Mouse (Mus musculus) thymus, adult 18-20 months (tissue): ENCODE data around the gene H2-M5.
A peak's percentile ranks its signal among the peaks of the same experiment; 100 is the strongest.
"Not testable (repeated sequence)": the region's sequence is repeated elsewhere in the genome, so short reads cannot be mapped to it uniquely, and the experiment has no call there.

Experiments used
- DNase-seq, 2 experiments: peaks; one replicate each; pipeline ENCODE4 v3.0.0; 2022; ENCODE audit warnings: mixed read lengths in 2 of 2

Gene H2-M5

DNA sequence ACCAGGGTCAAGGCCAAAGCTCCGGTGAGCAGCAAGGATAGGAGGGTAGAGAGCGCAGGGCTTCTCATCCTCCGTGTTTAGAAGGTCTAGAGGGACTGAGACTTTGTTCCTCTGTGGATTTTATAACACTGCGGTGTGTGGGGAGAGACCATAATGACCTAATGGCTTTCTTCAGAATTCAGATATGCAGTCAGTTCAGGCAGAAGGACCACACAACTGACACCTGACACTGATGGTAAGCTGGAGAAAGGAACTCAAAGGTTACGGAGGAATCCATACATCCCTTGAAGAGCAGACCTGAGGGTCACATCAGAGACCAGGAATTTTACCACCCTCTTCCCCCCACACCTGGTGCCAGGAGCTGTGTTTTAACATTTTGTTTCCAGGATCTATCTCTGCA, at the start of gene H2-M5:
H2-M5 (minus strand) TSS at position 101 of the 400 bp plus-strand sequence.
- DNase-seq = no peak

DNA sequence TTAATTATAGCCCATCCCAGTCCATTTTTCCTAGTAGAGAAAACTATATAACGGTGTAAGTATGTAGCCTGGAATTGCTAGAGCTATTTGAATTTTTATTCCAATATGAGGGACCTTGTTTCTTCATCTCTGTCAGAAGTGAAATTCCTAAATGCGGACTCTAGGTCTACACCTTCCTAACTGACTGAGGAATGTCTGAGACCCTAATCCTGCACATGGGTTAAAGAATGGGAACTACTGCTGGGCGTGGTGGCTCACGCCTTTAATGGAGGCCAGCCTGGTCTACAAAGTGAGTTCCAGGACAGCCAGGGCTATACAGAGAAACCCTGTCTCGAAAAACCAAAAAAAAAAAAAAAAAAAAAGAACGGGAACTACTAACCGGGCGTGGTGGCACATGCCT, 39.8 kb upstream of the H2-M5 start:
- DNase-seq = no peak

DNA sequence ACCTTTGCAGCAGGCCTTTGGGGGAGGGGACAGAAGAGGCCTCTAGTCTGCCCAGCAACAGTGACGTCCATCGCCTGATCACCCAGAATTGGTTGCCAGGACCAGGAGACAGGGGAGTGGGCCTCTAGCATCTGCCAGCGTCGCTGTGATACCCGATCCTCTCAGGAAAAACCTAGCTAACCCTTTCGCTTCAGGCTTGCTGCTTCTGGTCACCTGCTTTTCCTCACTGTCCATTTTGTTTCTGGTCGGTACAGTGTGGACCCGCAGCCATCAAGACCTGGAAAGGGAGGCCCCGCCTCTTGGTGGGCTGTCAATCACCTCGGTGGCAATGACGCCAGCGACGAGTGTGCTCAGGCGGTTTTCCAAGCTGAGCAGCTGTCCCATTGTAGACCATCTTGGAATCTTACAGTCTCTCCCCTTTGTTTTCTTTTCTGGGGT, 39.4 kb upstream of the H2-M5 start:
- peak; percentile 50 to 56 for DNase-seq

DNA sequence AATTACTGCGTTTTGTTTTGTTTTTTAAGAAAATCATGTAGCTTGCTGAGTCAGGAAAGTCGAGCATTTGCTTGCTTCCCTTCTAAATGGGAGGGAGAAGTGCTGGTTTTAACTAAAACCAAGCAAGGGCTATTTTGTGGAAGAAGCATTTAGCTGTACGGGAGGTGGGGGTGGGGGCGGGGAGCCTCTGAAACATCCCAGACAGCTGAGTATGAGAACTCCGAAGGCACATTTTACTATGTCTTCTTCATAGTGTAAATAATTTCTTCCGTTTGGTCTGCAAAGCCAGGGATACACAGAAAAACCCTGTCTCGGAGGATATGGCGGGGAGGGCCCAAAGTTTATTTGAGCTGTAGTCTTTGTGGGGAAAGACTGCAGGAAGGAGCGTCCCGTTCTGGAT, 38.9 kb upstream of the H2-M5 start:
- no peak for DNase-seq

DNA sequence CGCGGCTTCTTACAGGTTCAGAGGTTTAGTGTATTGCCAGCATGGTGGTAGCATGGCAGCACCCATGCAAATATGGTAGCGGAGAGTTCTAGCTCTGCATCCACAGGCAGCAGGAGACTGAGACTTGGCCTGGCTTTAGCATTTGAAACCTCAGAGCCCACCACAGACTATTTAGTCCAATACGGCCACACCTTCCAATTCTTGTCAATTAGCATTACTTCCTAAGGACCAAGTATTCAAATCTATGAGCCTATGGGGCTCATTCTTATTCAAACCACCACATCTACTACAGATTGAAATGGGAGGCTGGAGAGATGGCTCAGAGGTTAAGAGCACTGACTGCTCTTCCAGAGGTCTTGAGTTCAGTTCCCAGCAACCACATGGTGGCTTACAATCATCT, 38.1 kb upstream of the H2-M5 start:
- no peak for DNase-seq

DNA sequence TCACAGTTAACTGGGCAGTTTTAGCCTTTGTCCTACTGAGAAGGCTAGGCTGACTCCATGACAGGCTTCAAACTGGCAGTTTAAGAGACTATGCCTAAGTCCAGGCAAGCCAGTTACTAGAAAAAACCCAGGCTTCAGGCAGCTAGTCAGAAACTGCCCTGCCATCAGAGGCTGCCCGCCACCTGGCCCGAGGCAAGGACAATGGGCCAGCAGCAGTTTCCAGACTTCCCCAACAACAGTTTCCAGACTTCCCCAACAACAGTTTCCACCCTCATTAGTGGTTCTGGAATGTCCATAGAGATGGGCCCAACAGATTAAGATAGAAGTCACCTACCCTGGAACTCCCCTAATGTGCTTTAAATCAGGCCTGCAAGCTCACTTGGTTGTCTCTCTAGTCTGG, 37.1 kb upstream of the H2-M5 start:
- no peak for DNase-seq

DNA sequence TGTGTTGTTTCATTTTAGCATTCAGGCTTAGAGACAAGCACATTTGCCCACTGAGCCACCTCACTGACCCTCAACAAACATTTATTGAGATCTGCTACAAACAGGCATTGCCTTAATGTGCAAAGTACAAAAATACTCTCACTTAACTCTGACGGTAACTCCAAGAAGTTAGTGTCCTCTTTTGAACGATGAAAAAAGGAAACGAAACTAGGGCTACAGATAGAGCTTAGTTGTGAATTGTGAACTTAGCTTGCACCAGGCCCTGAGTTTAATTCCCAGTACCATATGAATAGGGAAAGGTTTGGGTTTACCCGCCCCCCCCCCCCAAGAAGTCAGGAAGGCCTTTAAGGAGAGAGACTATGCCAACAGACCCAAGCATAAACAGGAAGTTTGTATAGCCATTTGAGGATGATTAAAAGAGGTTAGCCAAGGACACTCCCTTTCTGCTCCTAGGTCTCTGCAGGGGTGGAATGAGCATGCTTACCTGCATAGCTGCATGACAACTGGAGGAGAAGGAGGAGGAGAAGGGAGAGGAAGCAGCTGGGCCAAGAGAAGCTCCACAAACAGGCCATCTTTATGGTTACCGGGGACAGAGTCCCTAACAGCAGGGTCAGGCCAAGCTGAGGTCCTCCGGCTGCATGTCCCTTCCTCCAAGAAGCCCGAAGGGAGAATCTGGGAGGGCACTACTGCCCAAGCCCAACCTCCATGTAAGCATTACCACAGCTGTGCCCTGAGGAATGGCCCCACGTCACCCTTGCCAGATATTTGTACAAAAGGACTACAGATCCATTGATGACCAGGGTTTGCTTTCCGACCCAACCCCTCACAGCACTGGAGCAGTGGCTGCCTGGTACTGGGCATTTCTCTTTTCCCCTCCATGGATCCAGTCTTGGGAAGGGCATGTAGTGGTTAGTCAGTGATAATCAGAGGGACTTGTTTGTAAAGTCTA, 33.6 kb upstream of the H2-M5 start, which contains the start of gene Mog:
Mog (minus strand) TSS at position 771 of the 949 bp plus-strand sequence.
- no peak for DNase-seq

DNA sequence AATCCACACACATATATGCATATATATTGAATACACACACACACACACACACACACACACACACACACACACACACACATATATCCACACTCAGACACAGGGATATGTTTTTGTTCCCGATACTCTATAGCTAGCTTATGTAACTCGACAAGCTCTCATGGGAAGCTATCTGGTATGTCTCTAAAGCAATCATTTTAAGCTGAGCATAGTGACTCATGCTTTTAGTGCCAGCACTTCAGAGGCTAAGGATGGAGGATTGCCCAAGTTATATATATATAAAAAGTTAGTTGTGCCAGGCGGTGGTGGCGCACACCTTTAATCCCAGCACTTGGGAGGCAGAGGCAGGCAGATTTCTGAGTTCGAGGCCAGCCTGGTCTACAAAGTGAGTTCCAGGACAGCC, 29.9 kb upstream of the H2-M5 start:
- DNase-seq = not testable (repeated sequence)

DNA sequence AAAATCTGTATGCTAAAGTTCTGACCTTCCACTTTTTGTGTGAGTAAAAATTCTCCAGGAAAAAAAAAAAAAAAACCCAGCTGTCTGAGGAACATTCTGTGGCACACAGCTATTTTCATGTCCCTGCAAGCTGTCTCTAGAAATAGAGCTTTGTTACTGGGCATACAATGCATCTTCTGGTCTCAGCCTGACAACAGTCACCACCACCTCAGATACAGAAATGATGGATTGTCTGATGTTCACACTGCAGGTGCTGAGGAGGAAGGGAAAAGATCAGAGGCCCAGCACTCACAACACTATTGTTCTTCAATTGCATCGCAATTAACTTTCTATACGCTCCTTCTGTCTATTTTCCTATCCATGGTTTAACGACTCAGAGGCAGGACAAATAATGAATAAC, 29.0 kb upstream of the H2-M5 start:
- no peak for DNase-seq

DNA sequence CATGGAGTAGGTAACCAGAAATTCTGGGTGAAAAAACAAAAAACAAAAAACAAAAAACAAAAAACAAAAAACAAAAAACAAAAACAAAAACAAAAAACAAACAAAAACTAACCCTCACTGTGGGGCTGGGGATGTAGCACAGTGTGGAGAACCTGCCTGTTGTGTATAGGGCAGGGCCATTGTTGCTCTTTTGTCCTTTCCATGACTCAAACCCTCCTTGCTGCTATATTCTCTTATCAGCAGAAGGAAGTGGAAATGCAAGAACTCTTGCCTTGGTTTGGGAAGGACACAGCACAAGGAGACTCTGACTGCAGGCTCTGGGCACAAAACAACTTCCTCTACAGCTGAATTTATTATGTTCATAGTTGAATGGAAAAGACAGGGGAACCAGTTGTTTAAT, 27.0 kb upstream of the H2-M5 start:
- no peak for DNase-seq

DNA sequence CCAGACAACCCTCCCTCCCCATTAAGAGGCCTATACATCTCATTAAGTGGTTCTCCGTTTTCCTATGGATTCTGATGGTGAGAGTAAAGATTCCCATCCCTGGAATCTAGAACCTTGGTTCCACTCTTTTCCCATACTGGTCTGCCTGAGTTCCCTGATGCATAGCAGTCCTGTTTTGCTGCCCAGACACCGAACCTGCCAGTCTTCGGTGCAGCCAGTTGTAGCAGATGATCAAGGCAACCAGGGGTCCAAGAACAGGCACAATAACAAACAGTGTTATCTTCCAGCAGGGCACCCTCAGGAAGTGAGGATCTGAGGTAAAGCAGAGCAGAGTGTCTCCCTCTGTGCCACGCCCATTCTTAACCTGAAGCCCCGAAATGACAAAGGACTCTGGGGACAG, 22.8 kb upstream of the H2-M5 start:
- DNase-seq = no peak

DNA sequence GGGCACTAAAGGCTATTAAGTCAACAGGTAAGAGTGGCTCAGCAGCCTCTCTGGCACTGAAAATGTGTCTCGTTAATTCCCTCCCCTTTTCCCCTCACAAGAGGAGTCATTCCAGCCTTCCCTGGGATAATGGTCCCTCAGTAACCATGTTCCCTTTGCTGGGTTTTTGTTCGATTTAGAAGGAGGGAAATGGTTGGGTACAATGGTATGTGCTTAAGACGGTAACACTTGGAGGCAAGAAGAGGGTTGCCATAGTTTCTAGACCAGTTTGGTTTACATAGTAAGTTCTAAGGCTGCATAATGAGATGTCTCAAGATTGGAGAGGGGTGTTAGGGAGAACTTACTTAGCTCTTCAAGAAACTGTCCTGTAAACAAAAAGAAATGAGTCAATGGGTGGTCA, 22.4 kb upstream of the H2-M5 start:
- DNase-seq = no peak

DNA sequence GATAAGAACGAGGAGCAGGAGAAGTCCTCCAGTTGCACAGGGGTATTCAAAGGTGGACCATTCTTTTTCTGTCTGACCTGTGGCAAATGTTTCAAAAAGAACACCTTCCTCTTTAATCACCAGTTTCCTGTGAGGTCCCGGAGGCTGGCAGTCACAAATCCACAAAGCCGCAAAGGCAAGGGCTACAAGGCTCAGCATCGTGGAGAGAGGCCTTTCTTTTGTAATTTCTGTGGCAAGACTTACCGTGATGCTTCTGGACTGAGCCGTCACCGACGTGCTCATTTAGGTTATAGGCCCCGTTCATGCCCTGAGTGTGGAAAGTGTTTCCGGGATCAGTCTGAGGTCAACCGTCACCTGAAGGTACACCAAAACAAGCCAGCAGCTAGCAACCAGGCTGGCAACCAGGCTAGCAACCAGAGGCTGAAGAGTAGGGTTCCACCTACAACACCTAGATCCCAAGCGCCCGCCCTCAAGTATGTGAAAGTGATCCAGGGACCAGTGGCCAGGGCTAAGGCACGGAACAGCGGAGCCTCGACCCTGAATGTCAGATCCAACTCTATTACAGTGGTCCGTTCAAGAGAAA, 20.2 kb upstream of the H2-M5 start:
- DNase-seq = no peak

DNA sequence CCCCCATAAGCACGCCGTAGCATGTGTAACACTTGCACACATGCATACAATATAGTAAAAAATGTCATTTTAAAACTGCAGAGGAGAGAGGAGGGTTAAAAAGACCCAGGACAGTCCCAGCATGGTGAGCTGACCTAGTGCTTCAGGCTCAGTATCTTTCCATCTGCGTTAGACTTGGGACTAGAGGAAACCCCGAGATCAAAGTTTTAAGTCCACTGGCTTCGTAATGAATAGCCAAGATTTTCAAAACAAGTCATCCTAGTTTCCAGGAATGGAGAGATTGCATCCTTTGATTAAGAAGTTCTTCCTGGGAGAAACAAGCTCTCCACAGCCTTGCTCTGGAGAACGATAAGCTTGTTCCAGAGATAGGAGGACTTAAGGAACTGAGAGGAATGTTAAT, 18.8 kb upstream of the H2-M5 start:
- DNase-seq = no peak

DNA sequence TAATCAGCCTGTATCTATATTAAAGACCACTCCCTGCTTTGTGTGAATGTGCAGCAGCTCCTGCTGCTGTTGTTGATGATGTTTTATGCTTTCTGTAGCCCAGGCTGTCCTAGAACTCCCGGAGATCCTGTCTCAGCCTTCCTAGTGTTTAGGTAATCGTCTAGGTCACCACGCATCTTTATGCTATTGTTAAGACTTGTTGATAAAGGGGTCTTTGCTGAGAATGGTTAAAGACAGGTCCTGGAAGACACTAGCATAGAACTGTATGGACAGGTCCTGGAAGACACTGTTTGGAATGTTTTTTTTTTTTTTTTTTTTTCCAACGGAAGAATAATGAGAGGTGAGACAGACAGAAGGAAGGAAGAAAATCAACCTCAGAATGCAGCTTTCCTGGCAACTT, 14.0 kb upstream of the H2-M5 start:
- DNase-seq = no peak

DNA sequence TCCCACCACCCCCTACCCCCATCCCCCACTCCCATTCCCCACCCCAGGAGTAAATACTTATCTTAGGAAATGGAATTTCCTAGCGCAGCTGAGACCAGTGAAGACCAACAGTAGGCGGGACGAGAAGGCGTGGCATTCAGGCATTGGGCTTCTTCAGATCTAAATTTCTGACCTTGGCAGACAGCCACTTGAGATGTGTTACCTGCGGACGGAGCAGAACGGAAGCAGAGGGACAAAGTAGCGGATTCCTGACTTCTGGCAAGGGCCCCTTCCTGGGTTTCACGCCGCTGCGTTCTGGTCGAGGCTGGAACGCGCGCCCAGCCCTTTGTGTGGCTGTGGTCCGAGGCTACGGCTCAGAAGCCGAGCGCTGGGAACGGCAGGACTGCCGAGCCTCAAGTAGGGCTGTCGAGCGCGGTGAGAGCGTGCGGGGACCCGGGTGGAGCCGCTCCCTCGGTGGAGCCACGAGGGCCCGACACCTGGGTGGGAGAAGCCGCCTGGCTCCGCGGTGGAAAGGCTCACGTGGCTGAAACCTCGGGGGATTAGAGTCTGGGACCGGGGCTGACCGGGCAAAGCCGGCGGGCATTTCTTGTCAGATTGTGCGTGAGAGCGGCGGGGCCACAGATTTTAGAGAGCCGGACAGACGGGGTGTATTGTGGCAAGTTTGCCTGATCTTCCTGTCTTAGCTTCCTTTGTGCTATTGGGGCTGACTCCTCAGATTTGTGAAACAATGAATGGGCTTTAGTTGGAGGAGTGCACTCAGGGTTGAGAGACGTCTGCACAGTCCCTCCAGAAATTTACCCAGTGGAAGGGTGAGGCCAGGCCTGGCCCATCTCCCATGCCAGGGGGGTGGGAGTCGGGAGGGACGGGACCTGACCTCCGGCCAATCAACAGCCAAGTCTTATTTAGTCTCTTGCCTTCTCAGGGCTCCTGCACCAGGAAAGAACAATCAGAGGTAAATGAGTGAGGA, 13.3 kb upstream of the H2-M5 start:
- DNase-seq = no peak

DNA sequence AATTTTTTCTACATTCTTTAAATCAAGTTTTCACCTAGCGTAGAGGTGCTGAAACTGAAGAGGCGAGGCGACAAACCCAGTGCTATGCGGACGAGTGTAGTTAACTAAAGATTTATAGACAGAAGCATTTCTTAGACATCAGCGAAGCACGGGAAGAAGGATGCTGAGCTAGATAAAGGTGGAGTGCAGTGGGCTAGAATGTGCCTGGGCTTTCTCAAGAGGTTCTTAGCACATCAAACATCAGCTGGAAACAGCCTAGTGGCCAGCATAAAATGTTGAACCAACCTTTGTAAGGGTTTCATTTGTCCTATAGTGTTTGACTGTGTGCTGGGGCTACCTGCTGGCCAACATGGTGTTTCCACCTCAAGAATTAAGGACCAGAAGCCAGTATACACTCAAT, 11.5 kb upstream of the H2-M5 start, which contains the start of gene Zfp57:
Zfp57 (plus strand) TSS at position 301 of the 400 bp plus-strand sequence.
- DNase-seq = no peak

DNA sequence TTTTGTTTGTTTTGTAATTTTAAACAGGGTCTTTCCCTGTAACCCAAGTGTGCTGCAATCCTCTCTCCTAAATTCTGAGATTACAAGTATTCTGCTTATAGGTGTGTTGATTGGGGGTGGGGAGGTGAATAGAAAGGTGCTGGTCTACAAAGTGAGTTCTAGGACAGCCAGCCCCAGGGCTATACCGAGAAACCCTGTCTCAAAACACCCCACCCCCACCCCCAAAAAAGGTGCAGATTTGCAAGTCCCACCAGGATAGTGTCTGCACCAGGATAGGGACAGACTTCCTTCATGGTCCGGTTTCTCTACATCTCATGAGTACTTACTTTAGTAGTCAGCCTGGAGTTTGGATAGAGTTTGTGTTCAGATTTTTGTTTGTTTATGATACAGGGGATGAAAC, 9.1 kb upstream of the H2-M5 start:
- DNase-seq = no peak

DNA sequence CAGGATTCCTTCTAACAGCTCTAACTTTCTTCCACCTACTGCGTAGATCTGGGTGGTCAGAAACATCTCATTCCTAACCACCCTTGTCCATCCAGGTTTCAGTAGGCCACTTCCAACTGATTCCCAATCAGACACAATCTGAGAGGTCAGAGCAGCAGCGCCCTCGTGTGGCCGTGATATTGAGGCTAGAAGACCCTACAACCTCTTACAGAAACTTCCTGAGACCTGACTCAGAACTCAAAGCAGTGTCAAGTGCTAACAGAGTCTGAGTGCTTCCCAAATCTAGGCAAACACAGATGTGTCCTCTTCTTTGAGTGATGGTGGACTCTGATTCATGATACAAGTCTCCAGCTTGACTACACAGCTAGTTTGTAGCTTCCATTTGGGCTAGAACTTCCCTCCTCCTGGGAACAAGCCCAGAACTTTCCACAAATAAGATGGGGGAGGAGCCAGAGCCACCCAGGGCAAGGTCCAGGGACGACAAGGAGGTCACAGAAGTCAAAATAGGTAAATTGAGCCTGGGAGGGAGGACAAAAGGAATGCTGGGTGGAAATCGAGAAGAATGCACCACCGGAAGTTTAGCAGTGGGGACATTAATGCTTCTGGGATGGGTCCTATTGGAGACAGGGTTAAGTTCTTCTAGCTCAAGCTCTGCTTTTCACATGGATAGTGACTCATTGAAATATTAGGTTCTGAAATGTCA, 7.8 kb upstream of the H2-M5 start:
- peak; percentile 26 to 31 for DNase-seq

DNA sequence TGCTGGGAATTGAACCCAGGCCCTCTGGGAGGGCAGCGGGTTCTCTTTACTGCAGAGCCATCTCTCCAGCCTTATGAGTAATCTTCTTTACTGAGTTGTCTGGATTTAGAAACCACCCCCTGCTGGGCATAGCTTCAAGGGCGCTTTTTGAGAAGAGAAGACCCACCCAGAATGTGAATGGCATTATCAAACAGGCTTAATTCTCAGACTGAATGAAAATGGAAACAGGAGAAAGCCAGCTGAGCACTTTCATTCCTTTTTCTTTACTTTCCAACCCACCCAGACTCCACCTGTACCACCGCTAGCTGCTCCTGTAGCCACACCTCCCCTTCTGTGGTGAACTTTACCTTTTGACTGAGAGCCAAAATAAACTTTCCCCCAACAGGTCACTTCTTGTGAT, 6.1 kb upstream of the H2-M5 start:
- DNase-seq = no peak

DNA sequence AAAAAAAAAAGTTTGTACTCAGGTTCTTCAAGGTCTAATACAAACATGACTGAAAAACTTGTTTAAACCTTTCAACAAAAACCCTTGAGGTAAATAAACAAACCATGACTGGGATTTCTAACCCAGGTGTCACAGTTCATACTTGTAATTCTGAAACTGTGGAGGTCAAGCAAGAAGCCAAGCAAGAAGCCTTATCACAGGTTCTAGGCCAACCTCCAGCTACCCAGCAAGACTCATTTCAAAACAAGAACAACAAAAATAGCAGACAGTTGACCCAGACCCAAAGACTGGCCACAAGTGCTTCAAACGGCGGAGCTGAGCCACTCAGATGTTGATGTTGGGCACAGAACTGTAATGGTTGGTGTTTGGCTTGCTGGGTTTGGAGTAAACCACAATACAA, 5.2 kb upstream of the H2-M5 start:
- no peak for DNase-seq

DNA sequence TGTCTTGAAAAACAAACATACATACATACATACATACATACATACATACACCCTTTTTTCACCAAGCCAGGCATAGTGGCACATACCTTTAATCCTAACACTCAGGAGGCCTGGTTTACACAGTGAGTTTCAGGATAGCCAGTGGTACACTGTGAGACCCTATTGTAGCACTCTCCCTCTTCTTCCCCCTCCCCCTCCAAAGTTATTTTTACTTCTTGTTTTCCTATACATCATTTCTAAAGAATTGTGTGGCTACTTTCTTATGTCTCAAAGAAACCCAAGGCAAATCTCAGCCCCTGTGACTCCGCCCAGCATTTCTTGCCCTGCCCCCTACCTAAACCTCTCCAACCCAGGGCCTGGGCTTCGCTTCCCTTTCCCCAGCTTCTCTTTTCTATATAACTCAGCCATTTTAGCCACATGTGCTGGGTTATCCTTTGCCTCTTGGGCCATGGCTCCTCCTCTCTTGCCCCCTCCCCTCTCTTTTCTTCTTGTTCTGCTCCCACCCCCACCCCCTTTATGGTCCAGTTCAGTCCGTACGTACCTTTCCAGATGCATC, 4.5 kb upstream of the H2-M5 start:
- DNase-seq = no peak
